Mouse (Mus musculus): ENCODE results near the gene Cyp2c23.

Cyp2c23 gene

GRCm38 (mm10) chr19:43974221-43974620 is 54.8 kb downstream of the Cyp2c23 start:
- in situ Hi-C loops (cut with MboI; ENCODE audit: unreplicated experiment in 2 of 2) = no loop called here

DNA sequence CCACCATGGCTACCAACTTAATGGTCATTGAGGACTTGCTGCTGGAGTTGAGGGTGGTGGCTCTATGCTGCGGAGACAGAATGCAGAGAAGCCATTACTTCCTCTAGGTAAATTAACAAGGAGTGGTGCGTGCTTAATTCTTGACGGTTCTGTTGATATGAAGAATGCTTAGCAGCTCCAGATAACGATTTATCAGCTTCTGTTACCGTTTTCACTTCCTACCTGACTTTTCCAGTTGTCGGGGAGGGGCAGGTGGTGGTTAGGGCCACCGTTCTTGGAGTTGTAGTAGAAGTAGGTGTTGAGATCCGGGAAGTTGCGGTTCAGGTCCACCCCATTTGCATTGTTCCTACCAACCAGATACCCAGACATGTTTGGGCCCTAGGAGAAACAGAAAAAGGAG is 55.3 kb downstream of the Cyp2c23 start:
- in situ Hi-C loops (cut with MboI; ENCODE audit: unreplicated experiment in 2 of 2) = no loop called here

DNA sequence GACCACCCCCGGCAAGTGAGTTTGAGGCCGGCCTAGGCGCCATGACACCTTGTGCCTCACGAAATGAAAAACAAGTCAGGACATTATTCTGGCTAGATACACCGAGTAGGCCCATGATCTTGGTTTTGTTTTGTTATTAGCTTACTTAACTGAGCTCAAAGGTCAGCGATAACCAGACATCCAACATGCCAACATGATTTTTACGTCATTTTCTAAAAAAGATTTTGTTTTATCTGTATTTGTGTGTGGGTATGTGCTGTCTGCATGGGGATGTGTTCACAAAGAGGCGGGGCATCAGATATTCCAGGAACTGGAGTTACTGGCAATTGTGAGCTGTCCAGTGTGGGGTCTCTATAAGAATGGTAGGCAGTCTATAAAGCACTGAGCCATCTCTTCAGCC is 56.9 kb downstream of the Cyp2c23 start:
- in situ Hi-C loops (cut with MboI; ENCODE audit: unreplicated experiment in 2 of 2) = no loop called here

DNA sequence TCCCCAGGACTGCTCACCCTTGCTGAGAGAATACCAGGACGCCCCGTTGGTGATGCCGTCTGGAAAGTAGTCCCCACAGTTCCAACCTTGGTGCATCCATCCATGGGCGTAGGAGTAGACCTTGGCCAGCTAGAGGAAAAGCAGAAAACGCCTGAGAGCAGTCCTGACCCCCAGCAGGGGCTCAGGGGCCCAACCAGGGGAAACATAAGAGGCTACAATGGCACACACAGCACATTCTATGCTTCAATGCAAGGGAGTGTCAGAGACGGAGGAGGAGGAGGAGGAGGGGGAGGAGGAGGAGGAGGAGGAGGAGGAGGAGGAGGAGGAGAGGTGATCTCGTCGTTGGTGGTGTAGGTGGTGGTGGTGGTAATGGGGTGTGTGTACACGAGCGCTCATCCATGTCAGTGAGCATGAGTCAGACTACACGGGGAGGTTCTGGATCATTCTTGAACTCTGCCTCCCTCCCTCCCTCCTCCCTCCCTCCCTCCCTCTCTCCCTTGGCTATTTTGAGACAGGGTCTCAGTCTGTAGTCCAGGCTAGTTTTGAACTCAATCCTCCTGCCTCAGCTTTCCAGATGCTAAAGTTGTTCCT is 60.5 kb downstream of the Cyp2c23 start:
- in situ Hi-C loops (cut with MboI; ENCODE audit: unreplicated experiment in 2 of 2) = no loop called here

DNA sequence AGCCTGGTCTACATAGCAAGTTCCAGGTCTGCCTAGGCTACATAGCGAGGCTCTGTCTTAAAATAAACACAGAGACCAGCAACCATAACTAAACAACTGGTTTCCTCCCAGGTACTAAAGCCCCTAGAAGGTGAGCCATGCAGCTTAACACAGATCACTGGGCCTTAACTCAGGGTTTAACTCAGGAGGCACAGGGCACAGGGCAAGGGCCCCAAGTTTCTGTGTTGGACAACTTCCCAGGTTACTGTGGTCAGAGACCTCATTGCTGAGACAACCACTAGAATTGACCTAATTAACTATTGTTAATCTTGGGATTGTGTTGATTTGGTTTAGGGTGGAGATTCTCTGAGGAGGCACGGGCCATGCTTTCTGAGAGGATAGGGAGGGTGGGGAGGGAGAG is 62.5 kb downstream of the Cyp2c23 start:
- in situ Hi-C loops (cut with MboI; ENCODE audit: unreplicated experiment in 2 of 2) = no loop called here

DNA sequence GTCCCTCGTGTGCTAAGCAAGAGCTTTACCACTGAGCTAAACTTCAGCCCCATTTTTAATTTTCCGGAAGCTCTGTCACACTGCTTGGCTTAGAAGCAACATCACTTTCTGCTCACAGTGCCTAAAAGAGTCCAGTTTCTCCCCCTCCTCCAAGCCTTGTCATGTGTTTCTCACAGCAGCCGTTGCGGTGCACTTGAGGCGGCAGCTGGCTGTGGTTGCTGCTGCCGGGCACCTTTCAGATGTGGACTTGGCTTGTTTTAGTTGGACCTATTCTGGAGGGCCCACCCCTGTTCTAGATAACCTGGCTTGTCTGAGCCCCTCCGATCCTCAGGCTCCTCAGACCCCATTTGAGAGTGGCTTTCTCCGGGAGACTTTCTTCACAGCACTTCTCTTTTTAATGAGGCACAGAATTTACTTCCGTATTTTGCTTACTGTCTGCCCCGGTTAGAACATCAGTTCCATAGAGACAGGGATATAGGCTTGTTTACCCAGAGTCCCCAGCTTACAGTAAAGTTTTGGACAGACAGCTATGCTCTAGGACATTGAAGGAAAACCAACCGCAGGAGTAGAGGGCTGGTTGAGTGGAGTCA is 63.4 kb downstream of the Cyp2c23 start:
- in situ Hi-C loops (cut with MboI; ENCODE audit: unreplicated experiment in 2 of 2) = no loop called here

DNA sequence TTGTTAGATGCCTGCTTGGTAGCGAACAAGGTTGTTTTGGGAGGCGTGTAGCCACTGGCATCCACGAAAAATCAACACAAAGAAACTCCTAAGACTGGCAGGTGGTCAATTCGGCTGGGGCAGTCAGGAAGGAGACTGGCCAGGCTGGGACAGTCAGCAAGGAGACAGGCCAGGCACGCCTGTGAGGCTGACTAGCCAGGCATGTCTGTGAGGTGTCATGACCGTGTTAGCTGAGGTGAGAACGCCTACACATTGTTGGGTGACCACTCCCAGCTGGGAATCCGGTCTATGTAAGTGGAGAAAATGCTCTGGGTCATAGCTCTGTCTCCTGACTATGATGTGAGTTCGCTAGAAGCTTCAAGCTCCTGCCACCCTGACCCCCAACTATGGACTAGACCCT is 66.2 kb downstream of the Cyp2c23 start:
- in situ Hi-C loops (cut with MboI; ENCODE audit: unreplicated experiment in 2 of 2) = loop anchor here in 1 of 2 experiments (5.0 kb wide), 1 partner anchor 330 kb away; no protein-coding TSS in a partner anchor

DNA sequence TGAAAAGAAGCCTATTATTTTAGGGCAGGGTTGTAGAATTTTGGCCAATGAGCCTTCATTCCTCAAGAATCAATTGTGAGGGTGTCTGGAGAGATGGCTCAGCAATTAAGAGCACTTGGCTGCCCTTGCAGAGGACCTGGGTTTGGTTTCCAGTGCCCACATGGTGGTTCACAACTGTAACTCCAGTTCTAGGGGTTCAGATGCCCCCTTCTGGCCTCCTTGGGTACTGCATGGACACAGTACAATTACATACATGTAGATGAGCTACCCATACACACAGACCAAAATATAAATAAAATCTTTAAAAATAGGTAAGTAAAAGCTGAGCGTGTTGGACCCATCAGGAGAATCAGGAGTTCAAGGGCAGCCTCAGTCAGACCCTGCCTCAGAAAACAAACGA is 67.8 kb downstream of the Cyp2c23 start:
- in situ Hi-C loops (cut with MboI; ENCODE audit: unreplicated experiment in 2 of 2) = loop anchor here in 1 of 2 experiments (5.0 kb wide), 1 partner anchor 329 kb away; no protein-coding TSS in a partner anchor

- in situ Hi-C loops (cut with MboI; ENCODE audit: unreplicated experiment in 2 of 2) = loop anchor here in 1 of 2 experiments (5.0 kb wide), 1 partner anchor 328 kb away; no protein-coding TSS in a partner anchor
These were observed 69.0 kb downstream of the Cyp2c23 start for GRCm38 (mm10) chr19:43960014-43960413.

DNA sequence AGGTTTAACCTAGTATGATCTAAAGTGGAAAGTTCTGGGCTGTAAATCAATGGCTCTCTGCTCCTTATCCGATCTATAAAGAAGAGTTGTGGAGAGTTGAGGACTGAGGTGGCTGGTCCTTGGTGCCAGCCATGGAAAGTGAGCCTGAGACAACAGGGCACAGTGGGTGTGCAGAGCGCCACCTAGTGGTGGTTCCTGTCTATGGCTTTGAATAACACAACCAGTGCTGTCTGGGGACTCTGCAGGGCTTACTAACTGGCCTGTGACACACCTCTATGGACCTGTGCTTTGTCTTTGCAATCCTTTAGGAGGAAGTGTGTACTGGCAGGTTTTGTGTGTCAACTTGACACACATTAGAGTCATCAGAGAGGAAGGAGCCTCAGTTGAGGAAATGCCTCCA is 69.8 kb downstream of the Cyp2c23 start:
- in situ Hi-C loops (cut with MboI; ENCODE audit: unreplicated experiment in 2 of 2) = loop anchor here (10.0 kb wide), 2 partner anchors 124 to 314 kb away; no protein-coding TSS in a partner anchor

GRCm38 (mm10) chr19:43957881-43958280 is 71.1 kb downstream of the Cyp2c23 start:
- in situ Hi-C loops (cut with MboI; ENCODE audit: unreplicated experiment in 2 of 2) = loop anchor here (10.0 kb wide), 2 partner anchors 123 to 313 kb away; no protein-coding TSS in a partner anchor

DNA sequence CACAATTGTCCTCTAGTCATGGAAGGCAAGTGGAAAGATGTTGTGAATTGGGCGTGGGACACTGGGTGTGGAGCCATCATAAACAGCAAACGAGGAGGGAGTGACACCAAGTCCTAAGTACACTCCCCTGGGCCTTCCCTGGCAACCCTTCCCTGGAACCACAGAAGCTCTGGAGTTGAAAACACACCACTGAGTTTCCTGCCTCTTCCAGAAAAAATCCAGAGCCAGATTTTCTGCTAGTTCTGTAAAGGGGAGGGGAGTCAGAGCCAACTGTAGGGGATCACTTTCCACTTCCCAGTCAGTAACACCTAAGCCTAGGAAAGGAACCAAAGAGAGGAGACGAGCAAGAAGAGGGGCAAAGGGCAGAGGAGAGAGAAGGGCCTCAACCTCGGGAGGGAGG is 71.6 kb downstream of the Cyp2c23 start:
- in situ Hi-C loops (cut with MboI; ENCODE audit: unreplicated experiment in 2 of 2) = loop anchor here (10.0 kb wide), 2 partner anchors 123 to 313 kb away; no protein-coding TSS in a partner anchor

GRCm38 (mm10) chr19:43955266-43955665 is 73.7 kb downstream of the Cyp2c23 start:
- in situ Hi-C loops (cut with MboI; ENCODE audit: unreplicated experiment in 2 of 2) = loop anchor here (10.0 kb wide), 2 partner anchors 120 to 310 kb away; no protein-coding TSS in a partner anchor
